ENCODE assay signal across 8 mouse cellular contexts in the genomic region with DNA sequence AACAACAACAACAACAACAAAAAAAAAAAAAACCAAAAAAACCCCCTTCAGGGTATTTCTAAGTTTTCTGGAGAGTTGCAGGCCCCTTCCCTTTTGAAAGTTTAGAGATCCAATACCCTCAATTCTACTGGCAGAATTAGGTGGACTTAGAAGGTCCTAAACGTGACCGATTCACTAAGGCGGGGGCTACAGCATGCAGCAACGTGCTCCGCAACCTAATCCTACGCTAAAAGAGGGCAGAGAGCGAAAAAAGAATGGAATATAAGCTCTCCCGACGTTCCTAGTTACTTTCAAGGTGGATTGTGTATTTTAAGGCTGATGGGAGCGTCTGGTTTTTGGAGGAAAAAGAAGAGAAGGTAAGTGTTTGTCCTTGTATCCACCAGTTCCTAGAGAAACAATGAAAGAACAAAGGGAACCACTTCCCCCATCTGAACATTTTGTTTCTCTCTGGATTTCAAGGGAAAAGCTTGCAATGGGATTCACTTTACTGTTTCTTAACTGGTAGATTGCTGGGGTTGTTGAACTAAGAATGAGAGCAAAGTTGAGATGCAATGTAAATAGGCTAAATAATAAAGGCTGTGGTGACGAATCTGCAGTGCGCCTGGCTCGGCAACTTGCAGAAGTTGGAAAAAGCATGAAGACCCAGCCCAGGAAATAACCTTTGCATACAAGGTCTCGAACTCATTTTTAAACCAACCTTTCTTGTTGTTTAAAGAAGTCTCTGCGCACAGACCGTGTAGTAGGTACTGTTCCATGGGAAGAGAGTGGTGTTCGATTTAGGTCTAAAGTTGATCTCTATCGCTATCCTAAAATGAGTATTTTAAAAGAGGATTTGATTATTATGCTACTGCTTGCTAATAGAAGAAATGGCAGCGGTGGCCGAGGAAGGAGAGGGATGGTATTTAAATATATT. TPM values are rescaled to one million over a fixed set of nuclear protein-coding genes. Genes with fewer than 3 reads are reported as not detected.
DNase-seq lines count a peak whose midpoint lies in the region; ATAC-seq and TF ChIP-seq lines count a peak whose summit lies in the region.

Gene Mllt10, plus strand, starts transcription at position 222 of the 913 bp plus-strand sequence.

- WGBS in spleen, adult 2 months: 31% methylated on average over 20 of the region's 20 CpGs
- WGBS in intestine, postnatal 0 days: 8% methylated on average over 20 of the region's 20 CpGs
- WGBS in liver, embryonic 16.5 days (ENCODE audit: insufficient replicate concordance): 5% methylated on average over 20 of the region's 20 CpGs
- 8% methylated on average over 20 of the region's 20 CpGs for WGBS in stomach, embryonic 15.5 days

- H3K27ac ChIP-seq in spleen, adult 2 months (ENCODE audit: insufficient read depth, low read length): peak within 1 kb of the TSS; percentile 95
- peak within 1 kb of the TSS; percentile 96 for H3K27ac ChIP-seq in intestine, postnatal 0 days (ENCODE audit: low read depth, low read length)
- peak within 1 kb of the TSS; percentile 99 for H3K27ac ChIP-seq in liver, embryonic 16.5 days (ENCODE audit: low read length)
- peak within 1 kb of the TSS; percentile 99 for H3K27ac ChIP-seq in stomach, embryonic 15.5 days

- no peak for ATAC-seq in intestine, postnatal 0 days
- ATAC-seq in liver, embryonic 16.5 days (ENCODE audit: low read depth): no peak
- no peak for ATAC-seq in stomach, embryonic 15.5 days (ENCODE audit: insufficient read depth, low FRiP score, low read depth)

- TF ChIP-seq CTCF in spleen, adult 2 months (IDR thresholded peaks at IDR 0.05; ENCODE audit: extremely low read depth, insufficient read depth, insufficient read length, insufficient replicate concordance): no peak
- no peak for TF ChIP-seq CTCF in intestine, postnatal 0 days (IDR thresholded peaks at IDR 0.05; ENCODE audit: low read depth)

- H3K9ac ChIP-seq in intestine, postnatal 0 days (ENCODE audit: low read depth, low read length): peak within 1 kb of the TSS; percentile 66
- peak within 1 kb of the TSS; percentile 93 for H3K9ac ChIP-seq in liver, embryonic 16.5 days (ENCODE audit: low read depth, low read length)
- peak within 1 kb of the TSS; percentile 53 for H3K9ac ChIP-seq in stomach, embryonic 15.5 days

- no peaks in the 10 kb centered on the region for H3K36me3 ChIP-seq in spleen, adult 2 months (ENCODE audit: control insufficient read depth, insufficient read depth, low read length)
- no peaks in the 10 kb centered on the region for H3K36me3 ChIP-seq in intestine, postnatal 0 days (ENCODE audit: control insufficient read depth, insufficient read depth)
- H3K36me3 ChIP-seq in liver, embryonic 16.5 days (ENCODE audit: control insufficient read depth, insufficient read depth): no peaks in the 10 kb centered on the region
- H3K36me3 ChIP-seq in stomach, embryonic 15.5 days: no peaks in the 10 kb centered on the region

- H3K27me3 ChIP-seq in spleen, adult 2 months (ENCODE audit: control insufficient read depth, insufficient read depth, low read length): no peaks in the 10 kb centered on the region
- H3K27me3 ChIP-seq in intestine, postnatal 0 days (replicated peaks; ENCODE audit: control insufficient read depth, insufficient read depth, low read length): no peaks in the 10 kb centered on the region
- H3K27me3 ChIP-seq in liver, embryonic 16.5 days (ENCODE audit: control insufficient read depth, insufficient read depth, low read depth, low read length): peaks cover 24% of the 10 kb centered on the region
- H3K27me3 ChIP-seq in stomach, embryonic 15.5 days (replicated peaks): no peaks in the 10 kb centered on the region

- H3K9me3 ChIP-seq in intestine, postnatal 0 days (ENCODE audit: control insufficient read depth): no peaks in the 10 kb centered on the region
- H3K9me3 ChIP-seq in liver, embryonic 16.5 days (replicated peaks; ENCODE audit: control insufficient read depth, low read length): no peaks in the 10 kb centered on the region
- H3K9me3 ChIP-seq in stomach, embryonic 15.5 days: no peaks in the 10 kb centered on the region

- peak in 1 of 2 experiments; percentile 31 for DNase-seq in spleen, adult 2 months (ENCODE audit: low read depth in 1 of 2, low spot score in 2 of 2)
- no peak for DNase-seq in spleen, adult 12 weeks (ENCODE audit: low spot score)
- peak; percentile 72 for DNase-seq in embryo, embryonic 10.5 days (ENCODE audit: low spot score)
- DNase-seq in heart, adult 11 months: peak; percentile 87
- no peak for DNase-seq in ovary, postnatal 36 days (ENCODE audit: low spot score)

- H3K4me2 ChIP-seq in intestine, postnatal 0 days (replicated peaks; ENCODE audit: low read depth): peak within 1 kb of the TSS; percentile 81
- peak within 1 kb of the TSS; percentile 87 for H3K4me2 ChIP-seq in liver, embryonic 16.5 days (ENCODE audit: low read depth, low read length)
- H3K4me2 ChIP-seq in stomach, embryonic 15.5 days: peak within 1 kb of the TSS; percentile 80

- H3K4me3 ChIP-seq in spleen, adult 2 months (ENCODE audit: extremely low read depth, insufficient read depth, insufficient read length): peak within 1 kb of the TSS; percentile 91
- peak within 1 kb of the TSS; percentile 69 for H3K4me3 ChIP-seq in intestine, postnatal 0 days (ENCODE audit: low read depth, low read length)
- H3K4me3 ChIP-seq in liver, embryonic 16.5 days (ENCODE audit: low read depth, low read length): peak within 1 kb of the TSS; percentile 78
- H3K4me3 ChIP-seq in stomach, embryonic 15.5 days (replicated peaks): peak within 1 kb of the TSS; percentile 63

- no peak; the same call in 1 of the 2 replicates for TF ChIP-seq POLR2A in spleen, adult 2 months (IDR thresholded peaks at IDR 0.05; ENCODE audit: low read depth, low read length)

- H3K4me1 ChIP-seq in spleen, adult 2 months (ENCODE audit: control insufficient read depth, insufficient read depth, insufficient read length): no peaks in the 10 kb centered on the region
- H3K4me1 ChIP-seq in intestine, postnatal 0 days (replicated peaks; ENCODE audit: control insufficient read depth, insufficient read depth, low read length): no peaks in the 10 kb centered on the region
- H3K4me1 ChIP-seq in liver, embryonic 16.5 days (ENCODE audit: control insufficient read depth, low read depth, low read length): peaks cover 19% of the 10 kb centered on the region
- H3K4me1 ChIP-seq in stomach, embryonic 15.5 days: no peaks in the 10 kb centered on the region; the same call in 1 of the 2 replicates

RNA-seq across cellular contexts. Expression of gene Mllt10, which starts in this region (rescaled TPM):
- 27.4 and 30.1 TPM in 2 replicates for polyA plus RNA-seq in spleen, adult 2 months (2012; rRNA removed)
- polyA plus RNA-seq in intestine, postnatal 0 days (2015; fragmentation: Nextera tagmentation; extraction: Ambion mirVana): 22.6 and 30.1 TPM in 2 replicates
- 23.8 and 24.3 TPM in 2 replicates for polyA plus RNA-seq in liver, embryonic 16.5 days (2015; fragmentation: Nextera tagmentation; extraction: Ambion mirVana)
- 52.2 and 59.1 TPM in 2 replicates for polyA plus RNA-seq in stomach, embryonic 15.5 days (2015; fragmentation: Nextera tagmentation; extraction: Ambion mirVana)

Comparison
In these comparisons a context has a peak if more than half of its experiments do, and no peak if none do; other contexts are left out.
1. DNase-seq: peak in embryo, embryonic 10.5 days (single experiment) and heart, adult 11 months (single experiment); none in spleen, adult 12 weeks (single experiment) and ovary, postnatal 36 days (single experiment).
2. Peak in every context shown above with its lines, with median percentiles within 50 percentile points of each other: H3K27ac ChIP-seq, H3K4me3 ChIP-seq, H3K4me2 ChIP-seq and H3K9ac ChIP-seq.